Mouse (Mus musculus) telencephalon, adult 2 months (tissue): Measurements from ENCODE around the gene Oog4.
"Not testable (repeated sequence)": the region's sequence is repeated elsewhere in the genome, so short reads cannot be mapped to it uniquely, and the experiment has no call there.

Experiments
- DNase-seq: peaks from one replicate; pipeline ENCODE4 v3.0.0-alpha.2; 2011; ENCODE audit warnings: low read depth, low spot score

Oog4 gene

GRCm38 (mm10) chr4:143450224-143450623, at the start of gene Oog4:
Oog4 (minus strand) TSS chr4:143450324.
- no peak for DNase-seq

DNA sequence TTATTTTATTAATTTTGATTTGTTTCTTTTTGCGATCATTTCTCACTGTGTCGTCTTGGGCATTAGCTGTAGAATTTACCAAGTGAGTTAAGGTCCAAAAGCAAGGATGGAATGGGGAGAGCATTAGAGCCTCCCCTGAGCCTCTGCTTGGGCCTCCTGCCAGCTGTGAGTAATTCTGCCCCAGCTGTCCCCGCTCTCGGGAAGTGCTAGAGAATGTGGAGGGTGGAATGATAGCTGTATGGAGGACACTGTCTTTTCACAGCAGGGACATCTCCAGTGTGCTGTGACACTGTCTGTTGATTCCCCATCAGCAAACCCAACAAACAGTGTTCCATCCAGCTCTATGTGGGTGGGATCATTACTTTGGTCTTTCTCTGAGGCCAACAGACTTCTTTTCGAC, 23.4 kb downstream of the Oog4 start:
- not testable (repeated sequence) for DNase-seq

- DNase-seq, result no peak
Measured at GRCm38 (mm10) chr4:143414121-143414520, 36.0 kb downstream of the Oog4 start.

GRCm38 (mm10) chr4:143413621-143414020, 36.5 kb downstream of the Oog4 start:
- DNase-seq, result no peak

- peak; percentile 94 for DNase-seq
Measured at GRCm38 (mm10) chr4:143412219-143413092, 37.7 kb downstream of the Oog4 start, which contains the start of gene Pramef8. Pramef8 (plus strand) TSS chr4:143412426.

GRCm38 (mm10) chr4:143411566-143412218, 38.4 kb downstream of the Oog4 start:
- DNase-seq, result no peak

- no peak for DNase-seq
Measured at GRCm38 (mm10) chr4:143394181-143394580, 55.9 kb downstream of the Oog4 start, which contains the start of gene Pramel1. Pramel1 (plus strand) TSS chr4:143394428.

DNA sequence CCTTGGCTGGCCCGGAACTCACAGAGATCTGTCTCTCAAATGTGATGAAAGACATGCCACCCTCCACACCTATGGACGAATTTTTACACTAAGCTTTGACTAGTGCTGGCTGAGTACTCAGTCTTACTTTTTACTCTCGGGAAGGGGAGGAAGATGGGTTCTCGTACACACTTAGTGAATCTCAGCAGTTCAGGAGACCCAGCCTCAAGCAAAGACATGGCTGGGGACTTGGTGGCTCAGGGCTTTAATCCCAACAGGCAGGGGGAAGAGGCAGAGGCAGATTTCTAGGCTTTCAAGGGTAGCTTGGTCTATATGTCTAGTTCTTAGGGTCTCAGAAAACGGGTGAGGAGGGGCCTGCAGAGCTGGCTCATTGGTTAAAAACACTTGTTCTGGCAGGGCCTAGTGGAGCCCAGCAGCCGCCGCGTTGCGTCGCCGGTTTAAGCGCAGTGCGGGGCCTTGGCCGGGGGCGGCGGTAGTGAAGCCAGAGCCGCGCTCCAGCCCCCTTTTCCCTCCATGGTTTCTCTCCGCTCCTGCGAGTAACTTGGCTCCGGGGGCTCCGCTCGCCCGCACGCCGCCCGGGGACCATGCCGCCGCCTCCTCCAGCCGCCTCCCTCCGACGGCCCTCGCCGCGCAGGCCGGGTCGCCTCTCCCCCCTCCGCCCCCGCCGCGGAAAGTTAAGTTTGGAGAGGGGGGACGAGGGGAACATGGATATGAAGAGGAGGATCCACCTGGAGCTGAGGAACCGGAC, 61.0 kb downstream of the Oog4 start:
- no peak for DNase-seq
